Mouse (Mus musculus): Measurements from ENCODE around the gene Ceacam16.

Gene Ceacam16

DNA sequence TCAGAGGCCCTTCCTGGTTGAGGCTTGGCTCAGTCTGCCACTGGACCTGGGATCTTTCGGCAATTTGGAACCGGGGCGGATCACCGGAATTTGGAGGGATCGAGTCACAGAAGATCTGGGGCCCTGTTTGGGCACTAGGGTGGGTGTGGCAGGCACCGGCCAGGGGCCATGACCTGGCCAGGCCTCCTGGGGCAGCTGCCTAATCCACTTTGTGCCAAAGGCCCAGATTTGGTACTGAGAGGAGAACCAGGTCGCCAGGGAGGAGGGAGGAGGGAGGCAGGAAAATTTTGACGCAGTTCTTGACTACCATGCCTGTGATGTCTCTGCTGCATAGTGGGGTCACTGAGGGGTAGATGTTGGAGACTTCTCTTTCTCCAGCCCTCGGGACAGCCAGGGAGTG lies at the start of gene Ceacam16:
TSS of gene Ceacam16 (minus strand) at position 101 of the 400 bp plus-strand sequence.
- no peak for DNase-seq

DNA sequence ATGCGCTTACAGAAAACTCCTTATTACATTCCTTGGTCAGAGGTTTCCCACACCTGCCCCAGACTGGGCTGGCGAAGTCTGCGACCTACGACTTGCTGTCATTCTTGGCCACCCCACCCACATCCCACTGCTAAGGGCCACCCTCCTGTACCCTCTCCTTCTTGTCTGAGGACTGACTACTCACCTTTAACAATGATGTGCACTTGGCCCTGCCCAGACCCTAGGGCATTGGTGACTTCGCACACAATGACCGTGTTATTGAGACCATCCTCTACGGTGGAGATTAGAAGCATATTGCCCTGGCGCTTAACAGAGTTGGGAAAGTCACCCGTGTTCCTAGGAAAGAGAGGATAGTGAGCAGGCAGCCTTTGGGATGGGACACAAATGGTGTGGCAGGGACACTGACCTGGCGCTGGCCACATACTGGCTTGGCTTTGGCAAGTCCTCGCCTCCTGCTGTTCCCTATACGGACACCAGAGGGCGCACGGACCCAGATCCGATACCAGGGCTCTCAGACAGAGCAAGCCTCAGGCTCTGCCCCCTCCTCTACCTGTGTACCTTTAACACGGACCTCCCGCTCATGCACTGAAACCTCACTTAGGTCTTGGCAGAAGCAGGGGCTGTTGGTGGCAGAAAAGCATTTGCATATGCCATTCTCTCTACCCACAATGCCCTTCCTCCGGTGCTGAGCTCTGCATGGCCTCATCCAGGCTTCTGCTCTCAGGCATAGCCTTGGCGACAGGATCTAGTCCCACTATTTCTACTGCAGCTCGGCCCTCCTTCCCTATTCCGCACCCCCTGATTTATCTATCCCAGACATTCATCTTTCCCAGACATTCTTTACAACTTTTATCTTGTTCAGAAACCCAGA lies 49.6 kb upstream of the Ceacam16 start:
- peak; percentile 81 to 91 for DNase-seq

DNA sequence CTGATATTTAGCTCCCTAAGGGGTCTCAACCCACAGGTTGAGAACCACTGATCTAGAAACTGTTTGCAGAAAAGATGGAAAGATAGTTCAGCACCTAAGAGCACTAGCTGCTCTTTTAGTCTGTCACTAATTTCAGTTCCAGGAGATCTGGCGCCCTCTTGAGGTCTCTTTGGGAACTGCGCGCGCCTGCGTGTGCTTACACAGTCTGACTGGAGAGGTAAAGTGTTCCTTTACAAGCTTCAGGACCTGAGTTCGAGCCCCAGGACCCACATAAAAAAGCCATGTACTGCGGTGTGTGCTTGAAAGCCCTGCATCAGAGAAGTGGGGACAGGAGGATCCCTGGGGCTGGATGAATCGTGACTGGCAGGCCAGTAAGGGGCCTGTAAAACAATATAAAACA lies 28.8 kb upstream of the Ceacam16 start:
- DNase-seq, result peak in 1 of 2 experiments; percentile 15

DNA sequence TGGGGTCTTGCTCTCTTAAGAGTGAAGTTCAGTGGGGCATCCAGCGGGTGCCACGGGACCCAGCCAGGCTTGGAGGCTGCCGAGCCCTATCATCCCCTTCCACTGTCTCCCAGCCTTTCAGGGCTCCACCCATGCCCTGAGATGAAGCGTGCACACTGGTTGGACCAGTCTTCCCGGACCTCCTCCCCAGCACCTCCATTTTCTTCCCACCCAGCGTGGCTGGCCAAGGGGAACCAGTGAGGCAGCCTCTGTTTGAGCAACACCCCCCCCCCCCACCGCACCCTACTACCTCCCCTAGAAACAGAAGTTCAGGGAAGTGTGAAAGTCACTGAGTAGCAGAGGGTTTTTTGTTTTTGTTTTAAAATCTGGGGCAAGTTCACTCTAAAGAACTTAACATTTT lies 26.8 kb upstream of the Ceacam16 start, which contains the start of gene Ceacam19:
TSS of gene Ceacam19 (minus strand) at position 117 of the 400 bp plus-strand sequence.
- DNase-seq, result no peak

DNA sequence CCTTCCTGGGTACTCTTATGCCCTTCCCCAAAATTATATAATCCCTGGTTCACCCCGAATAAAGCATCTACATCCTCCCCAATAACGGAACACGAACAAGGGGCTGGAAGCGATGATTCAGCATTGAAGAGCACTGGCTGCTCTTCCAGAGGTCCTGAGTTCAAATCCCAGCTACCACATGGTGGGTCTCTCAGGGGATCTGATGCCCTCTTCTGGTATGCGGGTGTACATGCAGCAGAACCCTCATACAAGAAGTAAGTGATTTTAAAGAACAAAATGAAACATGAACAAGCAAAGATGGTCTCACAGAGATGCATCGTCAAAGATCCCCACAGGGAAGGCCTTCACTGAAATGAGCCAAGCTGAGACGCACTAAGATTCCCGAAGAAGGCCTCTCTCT lies 19.7 kb upstream of the Ceacam16 start:
- no peak for DNase-seq

DNA sequence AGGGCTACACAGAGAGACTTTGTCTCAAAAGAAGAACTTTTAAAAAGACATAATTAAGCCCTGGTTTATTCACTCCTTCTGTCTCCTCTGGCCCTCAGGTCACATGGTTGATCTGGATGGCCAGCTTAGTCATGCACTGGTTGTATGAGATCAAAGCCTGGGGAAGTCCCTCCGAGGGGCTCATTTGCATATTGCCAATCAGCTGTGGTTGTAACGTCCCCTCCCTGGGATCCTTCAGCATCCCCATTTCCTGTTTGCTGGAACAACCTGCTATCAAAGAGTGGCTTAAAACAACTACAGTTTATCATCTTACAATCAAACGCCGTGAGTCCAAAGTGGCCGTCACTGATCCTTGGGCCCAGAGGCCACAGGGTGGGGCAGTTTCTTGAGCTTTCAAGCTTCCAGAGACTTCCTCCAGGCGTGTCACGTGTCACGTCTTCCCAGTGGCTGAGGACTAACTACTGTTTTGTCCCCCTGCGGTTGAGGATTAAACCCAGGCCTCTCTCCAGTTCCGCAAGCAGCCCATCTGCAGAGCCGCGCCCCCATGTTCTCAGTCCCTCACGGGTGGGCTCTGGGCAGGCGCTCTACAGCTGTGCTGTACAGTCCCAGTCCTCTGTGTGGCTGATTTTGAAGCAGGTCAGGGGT lies 15.8 kb upstream of the Ceacam16 start:
- no peak for DNase-seq

DNA sequence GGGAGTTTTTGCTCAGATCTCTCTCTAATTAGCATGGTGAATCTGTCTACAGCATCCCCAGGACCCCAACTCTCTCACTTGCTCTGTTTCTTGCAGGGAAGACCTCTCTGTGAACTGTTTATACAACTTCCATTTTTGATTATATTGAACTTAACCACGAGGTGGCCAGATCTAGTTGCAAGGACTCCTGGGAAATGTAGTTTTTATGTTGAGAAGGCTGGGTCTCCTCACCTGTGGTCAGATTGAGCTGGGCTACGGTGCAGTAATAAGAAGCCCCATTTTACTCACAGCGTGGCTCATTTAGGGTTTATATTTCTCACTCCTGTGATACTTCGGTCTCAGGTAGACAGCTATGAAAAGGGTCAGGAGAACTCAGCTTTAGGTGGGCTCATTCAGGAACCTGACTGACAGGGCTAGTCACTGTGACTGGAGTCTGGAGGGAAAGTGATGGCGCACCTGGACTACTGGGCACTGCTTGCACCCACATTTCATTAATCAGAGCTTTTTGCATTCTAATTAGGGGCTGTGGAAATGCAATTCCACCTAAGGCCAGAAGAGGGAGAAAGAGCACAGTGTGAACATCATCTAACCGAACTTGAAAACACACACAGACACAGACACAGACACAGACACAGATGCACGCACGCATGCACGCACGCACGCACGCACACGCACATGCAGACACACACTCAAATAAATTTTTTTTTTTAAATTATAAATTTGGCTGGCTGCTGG lies 15.0 kb upstream of the Ceacam16 start:
- DNase-seq, result peak in 1 of 2 experiments; percentile 53

DNA sequence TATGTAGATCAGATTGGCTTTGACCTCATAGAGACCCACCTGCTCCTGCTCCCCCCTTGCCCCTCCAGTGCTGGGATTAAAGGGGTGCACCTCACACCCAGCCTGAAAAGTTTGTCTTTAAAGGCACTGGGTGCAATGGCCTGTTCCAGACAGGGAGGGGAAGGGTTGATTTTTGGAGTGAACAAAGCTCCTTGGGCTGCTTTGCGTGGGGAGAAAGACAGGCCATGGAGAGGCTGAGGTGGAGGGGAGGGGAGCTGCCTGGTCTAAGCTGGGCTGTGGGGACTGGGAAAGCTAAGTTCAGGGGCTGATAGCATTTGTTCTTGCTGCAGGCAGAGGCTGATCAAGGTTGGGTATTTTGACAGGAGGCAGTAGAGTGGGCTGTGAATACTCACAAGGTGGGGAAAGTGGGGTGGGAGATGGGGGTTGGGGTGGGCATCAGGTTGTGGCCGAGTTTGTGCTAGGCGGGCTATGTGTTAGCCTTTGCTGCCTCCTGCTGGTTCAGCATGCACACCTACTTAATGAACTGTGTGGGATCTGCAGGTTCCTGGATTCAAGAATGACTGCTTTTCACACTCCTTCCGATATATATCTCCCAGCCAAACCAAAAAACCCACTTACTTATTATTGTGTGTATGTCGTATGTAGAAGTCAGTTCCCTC lies 11.0 kb upstream of the Ceacam16 start:
- no peak for DNase-seq

DNA sequence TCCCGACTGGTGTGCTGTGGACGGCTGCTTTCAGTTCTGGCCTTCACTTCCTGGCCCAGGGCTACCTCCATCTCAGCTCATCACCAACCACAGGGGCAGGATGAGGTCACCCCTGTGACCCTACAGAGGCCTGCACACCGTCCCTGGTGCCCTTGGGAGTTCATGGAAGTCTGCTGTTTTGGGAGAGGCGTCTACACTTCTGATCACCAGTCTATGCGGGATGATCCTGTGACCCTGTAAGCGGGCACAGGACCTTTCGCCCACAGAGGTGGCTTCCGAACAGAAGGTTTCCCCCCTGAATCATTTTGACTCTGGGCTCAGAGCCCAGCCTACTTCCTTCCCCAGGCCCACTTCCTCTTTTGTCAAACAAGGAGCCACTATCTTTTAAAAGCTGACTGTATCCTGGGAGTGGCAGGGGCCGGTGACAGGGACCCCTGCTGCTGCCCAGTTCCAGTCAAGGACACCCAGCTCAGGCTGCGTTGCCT lies 10.1 kb upstream of the Ceacam16 start:
- DNase-seq, result no peak

DNA sequence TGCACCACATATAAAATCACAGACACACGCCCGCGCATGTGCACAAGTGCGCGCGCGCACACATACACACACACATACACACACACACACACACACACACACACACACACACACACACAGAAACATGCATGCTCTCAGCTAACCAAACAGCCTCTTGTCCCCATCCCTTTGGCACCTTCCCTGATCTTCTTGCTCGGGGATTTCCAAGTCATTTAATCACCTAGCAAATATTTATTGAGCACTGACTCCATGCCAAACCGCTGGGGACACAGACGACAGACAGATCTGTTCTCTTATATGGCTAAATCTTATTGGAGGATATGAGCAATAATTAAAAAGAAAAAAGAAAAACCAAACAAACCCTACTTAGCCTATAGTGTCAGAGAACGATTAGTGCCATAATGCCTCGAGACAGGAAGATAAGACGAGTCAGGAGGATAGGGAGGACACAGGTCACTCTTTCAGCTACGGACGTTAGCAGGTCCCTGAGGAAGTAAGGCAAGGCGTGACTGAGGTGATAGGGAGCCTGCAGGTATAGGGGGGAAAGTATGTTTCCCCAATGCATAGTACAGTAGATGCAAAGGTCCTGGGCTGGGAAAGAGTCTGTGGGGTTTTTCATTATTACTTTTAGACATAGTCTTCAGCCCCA lies 6.8 kb upstream of the Ceacam16 start:
- no peak for DNase-seq

DNA sequence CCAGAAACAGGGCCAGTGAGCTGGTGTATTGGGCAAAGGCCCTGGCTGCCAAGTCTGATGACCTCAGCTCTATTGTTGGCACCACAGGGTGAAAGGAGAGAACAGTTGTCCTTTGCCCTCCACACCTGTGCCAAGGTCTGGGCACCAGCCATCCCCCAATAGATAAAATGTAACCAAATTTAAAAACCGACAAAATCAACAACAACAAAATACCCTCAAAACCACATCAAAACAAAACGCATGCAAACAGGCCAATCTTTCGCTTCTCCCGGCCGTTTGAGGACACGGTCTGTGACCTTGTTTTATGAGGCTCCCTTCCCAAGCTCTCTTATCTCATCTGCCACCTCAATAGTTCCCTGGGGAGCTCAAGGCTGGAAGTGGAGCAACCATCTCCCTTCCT lies 5.4 kb upstream of the Ceacam16 start:
- no peak for DNase-seq

DNA sequence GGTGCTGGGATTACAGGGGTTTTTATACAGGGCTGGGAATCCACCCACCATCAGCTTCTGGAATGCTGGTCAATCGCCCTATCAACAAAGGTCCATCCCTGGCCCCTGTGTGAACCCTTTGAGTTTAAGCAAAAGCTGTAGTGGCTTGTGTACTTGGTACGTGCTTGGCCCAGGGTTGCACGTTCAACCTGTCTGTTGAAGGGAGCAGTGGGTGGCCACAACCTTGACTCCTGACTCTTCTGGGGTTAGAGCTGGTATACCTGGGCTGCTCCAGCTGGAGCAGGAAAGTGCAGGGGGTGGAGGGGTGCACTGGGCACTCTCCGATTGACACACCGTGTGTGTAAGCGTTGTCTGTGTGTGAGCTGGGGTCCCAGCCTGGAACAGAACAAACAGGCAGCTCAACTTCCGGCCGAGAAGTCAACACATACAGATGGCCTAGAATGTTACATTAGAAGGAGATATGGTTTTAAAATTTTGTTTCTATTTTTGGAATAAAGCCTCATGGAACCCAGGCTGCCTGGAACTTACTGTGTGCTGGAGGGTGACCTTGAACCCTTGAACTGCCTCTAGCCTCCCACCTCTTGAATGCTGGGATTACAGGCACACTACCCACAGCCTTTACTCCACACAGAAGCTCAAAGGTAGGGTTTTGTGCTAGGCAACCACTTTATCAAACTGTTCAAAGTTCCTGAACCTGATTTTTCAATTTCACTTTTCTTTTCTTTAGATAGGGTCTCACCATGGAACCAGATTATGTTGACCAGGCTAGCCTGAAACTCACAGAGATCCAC lies 4.3 kb upstream of the Ceacam16 start:
- DNase-seq, result no peak

DNA sequence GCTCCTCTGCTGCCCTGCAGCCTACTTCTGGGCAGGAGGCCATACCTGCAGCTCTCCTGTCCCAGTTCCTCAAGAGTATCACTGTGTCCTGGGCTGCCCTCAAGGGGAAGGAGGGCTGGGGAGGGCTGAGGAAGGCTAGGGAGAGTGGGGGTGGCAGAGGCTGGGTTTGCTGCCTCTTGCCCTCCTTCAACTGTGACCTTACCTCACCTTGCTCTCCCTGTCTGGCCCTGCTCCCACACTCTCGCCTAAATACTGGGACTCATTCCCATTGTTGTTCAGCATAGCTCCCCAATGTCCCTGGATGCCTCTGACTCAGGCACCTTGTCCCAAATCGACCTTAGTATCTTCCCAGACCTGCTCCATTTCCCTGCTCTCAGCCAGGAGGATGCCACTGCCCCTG lies 3.1 kb upstream of the Ceacam16 start:
- DNase-seq, result peak in 1 of 2 experiments; percentile 11

DNA sequence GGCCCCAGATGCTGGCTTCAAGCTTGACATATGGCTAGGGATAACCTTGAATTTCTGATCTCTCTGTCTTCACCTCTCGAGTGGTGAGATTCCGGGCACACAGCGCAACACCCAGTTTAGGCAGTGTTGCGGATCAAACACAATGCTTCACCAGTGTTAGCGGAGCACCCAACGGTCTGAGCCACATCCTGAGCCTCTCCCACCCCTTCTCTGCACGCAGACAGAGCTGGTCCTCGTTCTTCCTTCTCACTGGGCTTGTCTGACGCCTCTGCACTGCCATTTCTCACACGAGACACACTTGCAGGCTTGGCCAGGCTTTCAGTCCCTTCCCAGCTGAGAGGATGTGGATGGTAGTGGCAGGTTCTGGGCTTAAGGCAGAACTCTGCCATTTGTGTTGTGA lies 1.4 kb downstream of the Ceacam16 start:
- no peak for DNase-seq

DNA sequence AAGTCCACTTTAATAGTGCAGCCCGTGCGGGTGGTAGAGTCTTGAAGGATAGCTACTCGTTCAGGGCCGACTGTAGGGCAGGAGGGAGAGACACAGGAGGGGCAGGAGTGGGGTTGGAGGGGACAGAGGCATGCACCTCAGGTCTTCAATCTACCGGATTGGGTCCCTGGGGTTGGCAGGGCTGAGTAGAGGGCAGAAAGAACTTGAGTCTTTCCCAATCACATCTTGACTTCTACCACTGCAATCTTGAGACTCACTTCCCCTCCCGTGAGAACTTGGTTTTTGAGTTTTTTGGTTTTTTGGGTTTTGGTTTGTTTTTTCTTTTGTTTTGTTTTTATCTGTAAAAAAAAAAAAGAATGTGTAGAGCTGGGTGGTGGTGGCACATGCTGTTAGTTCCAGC lies 4.8 kb downstream of the Ceacam16 start:
- no peak for DNase-seq

DNA sequence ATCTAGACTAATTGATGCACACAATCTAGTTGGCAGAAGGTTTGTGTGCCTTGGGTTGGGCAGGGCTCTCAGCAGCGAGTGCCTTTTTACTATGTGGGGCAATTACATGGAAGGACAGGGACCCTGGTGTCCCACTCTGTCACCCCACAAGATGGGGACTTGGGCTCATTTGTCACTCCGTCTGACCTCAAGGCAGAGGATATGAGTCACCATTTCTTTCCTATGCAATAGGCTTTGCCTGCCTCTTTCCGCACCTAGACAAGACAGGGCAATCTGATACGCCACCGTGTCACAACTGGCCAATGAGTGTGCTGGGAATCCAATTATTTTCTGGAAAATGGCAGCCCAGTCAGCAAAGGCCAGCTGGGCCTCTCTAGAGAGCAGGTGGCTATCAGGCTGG lies 5.4 kb downstream of the Ceacam16 start:
- no peak for DNase-seq

DNA sequence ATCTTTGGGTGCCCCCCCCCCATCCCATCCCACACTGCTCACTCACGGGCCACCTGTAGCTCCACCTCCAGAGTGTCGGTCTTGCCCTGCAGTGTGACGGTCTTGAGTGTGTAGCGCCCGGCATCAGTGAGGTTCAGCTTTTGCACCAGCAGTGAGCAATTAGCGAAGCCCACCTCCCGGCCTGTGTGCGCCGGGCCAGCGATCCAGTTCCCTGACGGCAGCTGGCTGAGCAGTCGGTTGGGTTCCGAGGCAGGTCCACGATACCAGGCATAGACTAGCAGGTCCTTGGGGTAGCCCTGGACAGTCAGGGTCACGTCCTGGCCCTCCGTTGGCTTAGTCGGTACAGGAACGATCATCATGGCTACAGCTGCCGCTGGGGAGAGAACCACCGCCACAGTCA lies 7.6 kb downstream of the Ceacam16 start:
- DNase-seq, result no peak

DNA sequence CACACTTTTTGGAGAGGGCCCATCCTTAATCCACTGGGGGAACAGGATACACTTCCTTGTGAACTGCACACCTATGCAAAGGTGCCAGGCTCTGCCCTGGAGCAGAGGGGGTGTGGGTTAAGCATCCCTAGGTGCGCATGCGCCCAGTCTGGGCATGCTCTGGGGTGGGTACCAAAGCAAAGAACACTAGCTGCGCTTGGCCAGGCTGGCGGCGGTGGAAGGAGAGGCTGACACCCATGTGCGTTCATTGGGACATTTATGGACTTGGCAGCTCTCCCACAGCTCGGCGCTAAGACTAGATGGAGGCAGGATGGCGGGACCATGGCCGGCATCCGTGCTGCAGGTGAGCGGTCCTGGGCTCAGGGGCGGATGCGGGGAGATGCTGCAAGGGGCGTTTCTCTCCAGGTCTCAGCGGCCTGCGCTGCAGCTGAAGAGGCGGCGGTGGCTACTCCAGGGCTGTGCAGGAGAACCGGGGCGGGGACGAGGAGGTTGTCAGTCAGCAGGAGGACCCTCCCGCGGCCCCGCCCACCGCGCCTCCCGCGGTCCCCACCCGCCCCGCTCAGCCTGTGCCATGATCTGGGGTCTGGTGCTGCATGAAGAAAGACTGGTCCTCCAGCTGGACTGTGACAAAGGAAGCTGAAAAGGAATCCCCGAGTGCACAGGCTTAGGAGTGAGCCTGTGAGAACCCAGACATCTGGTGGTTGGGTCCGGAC lies 9.1 kb downstream of the Ceacam16 start, which contains the start of gene Gm19345:
TSS of gene Gm19345 (plus strand) at position 146 of the 713 bp plus-strand sequence.
- DNase-seq, result peak; percentile 19 to 45

DNA sequence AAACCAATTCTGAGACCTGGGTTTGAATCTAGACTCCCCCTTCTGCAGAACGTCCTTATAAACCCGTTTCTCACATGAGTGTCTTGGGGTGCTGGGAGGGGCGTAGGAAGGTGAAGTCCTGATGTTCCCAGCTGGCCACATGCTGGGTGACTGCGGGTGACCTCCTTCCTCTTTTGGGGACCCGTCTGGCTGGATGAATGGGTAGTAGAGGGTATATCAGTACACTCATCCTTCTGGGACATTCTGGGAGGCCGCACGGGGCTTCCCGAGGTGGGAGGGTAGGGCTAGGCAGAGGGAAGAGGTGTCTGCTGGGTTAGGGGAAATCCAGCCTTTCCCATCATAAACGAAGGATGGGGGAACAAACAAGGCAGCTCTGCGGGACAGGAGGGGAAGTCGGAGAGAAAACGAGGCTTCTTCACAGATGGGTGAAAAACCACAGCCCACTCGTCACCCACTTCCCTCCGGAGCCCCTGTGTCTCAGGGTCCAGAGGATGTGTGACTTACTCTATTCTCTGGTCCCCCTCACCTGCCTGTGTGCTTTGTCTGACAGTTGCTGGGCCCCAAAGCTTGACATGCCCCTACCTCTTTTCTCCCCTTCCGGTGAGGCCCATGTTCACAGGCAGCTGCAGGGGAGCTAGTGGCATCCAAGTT lies 16.5 kb downstream of the Ceacam16 start:
- no peak for DNase-seq

DNA sequence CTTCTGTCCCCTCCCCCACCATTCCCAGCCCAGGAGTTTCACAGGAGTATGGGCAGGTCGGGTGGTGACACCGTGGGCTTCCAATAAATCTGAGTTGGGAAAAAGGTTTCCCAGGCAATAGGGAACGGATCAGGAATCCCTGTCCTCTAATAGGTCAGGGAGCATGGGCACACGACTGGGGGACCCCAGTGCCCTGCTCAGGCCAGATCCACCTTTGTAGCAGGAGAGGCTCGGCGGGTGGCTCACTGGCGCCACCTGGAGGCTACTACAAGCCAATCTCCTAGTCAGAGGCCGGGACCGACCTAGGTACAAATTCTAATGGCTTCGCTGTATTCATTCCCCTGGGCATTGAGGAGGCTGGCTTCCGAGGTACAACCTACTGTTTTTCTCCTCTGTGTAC lies 17.5 kb downstream of the Ceacam16 start:
- peak; percentile 58 to 71 for DNase-seq

Measured in cerebellum, postnatal 25 days (tissue).